ENCODE assay signal across 24 mouse cellular contexts in the genomic region with DNA sequence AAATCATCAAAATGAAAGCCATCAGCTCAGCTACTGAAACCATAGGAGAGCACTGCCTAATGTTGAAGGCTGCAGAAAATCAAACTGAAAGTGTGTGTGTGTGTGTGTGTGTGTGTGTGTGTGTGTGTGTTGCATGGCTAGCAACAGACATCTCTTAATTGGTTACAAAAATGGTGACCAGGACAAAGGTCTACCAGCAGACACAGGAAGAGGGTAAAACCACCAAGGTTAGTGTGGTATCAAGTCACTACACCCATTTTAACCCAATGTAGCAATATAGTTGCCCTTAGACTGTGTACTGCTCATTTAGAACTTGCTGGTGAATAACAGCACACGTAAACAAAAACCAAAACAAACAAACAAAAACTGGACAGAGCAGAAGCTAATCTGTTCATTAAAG. TPM values are rescaled to one million over a fixed set of nuclear protein-coding genes. Genes with fewer than 3 reads are reported as not detected.
DNase-seq lines count a peak whose midpoint lies in the region; ATAC-seq lines count a peak whose summit lies in the region.
"Had no signal": no experiment of that assay in that cellular context is flagged by ENCODE, and none has a peak within 500 bp of the region (broad histone marks: within the 10 kb centered on the region; RNA-seq: fewer than 3 reads in every experiment).

No protein-coding gene starts in this region.

- no peaks in the 10 kb centered on the region for H3K36me3 ChIP-seq in megakaryocyte, embryonic 14.5 days (replicated peaks; ENCODE audit: low read length)
- H3K36me3 ChIP-seq: embryonic facial prominence, embryonic 12.5 days; embryonic facial prominence, embryonic 15.5 days; G1E; hindbrain, embryonic 12.5 days; hindbrain, embryonic 15.5 days had no signal

- peaks cover 9% of the 10 kb centered on the region; the same call in 1 of the 2 replicates for H3K4me1 ChIP-seq in megakaryocyte, embryonic 14.5 days
- H3K4me1 ChIP-seq: embryonic facial prominence, embryonic 12.5 days; embryonic facial prominence, embryonic 15.5 days; hindbrain, embryonic 12.5 days; hindbrain, embryonic 15.5 days had no signal

- peak; percentile 8 for DNase-seq in CD4-positive, CD25-positive, alpha-beta regulatory T cell, adult 2 months (ENCODE audit: low read depth, low spot score)
- peak; percentile 39 to 74 for DNase-seq in natural killer cell, adult 2 months (ENCODE audit: low spot score in 2 of 2)
- no peak for DNase-seq in ovary, postnatal 36 days (ENCODE audit: low spot score)
- DNase-seq in left cerebral cortex, postnatal 25 days (ENCODE audit: low spot score in 2 of 2) = no peak
- DNase-seq in embryo, embryonic 10 days (ENCODE audit: low spot score) = no peak
- DNase-seq: adrenal gland, adult 2 months; adrenal gland, postnatal 14 days; cerebellum, adult 11 months; cerebellum, adult 2 months; cerebellum, adult 9-11 months; cerebellum, postnatal 25 days; forebrain, postnatal 0 days; gastrocnemius, postnatal 25 days; heart, adult 2 months had no signal

- H3K9me3 ChIP-seq in megakaryocyte, embryonic 14.5 days = no peaks in the 10 kb centered on the region
- H3K9me3 ChIP-seq: embryonic facial prominence, embryonic 12.5 days; embryonic facial prominence, embryonic 15.5 days; G1E; hindbrain, embryonic 12.5 days; hindbrain, embryonic 15.5 days had no signal

- H3K4me3 ChIP-seq in megakaryocyte, embryonic 14.5 days (replicated peaks) = peak overlapping the region; percentile 14
- H3K4me3 ChIP-seq: embryonic facial prominence, embryonic 12.5 days; embryonic facial prominence, embryonic 15.5 days; heart, adult 2 months; hindbrain, embryonic 12.5 days; hindbrain, embryonic 15.5 days had no signal

- intact Hi-C loops in left cerebral cortex, postnatal 25 days (cut with DNase I) = no loop called here

- H3K27me3 ChIP-seq in megakaryocyte, embryonic 14.5 days (replicated peaks) = no peaks in the 10 kb centered on the region
- H3K27me3 ChIP-seq: CH12.LX; embryonic facial prominence, embryonic 12.5 days; embryonic facial prominence, embryonic 15.5 days; hindbrain, embryonic 12.5 days; hindbrain, embryonic 15.5 days; Patski had no signal

- ATAC-seq in common myeloid progenitor, adult 5-6 weeks (replicated peaks; ENCODE audit: low read depth, poor library complexity, severe bottlenecking) = peak; percentile 86
- ATAC-seq: forebrain, embryonic 14.5 days; forebrain, postnatal 0 days; Patski had no signal

RNA-seq across cellular contexts. Expression of gene Nrip1, which starts 48.9 kb away (rescaled TPM):
- total RNA-seq in common myeloid progenitor, adult 5-6 weeks (2017) = 46.7 and 48.3 TPM in 2 replicates
- polyA plus RNA-seq in megakaryocyte, embryonic 14.5 days (2012; ENCODE audit: insufficient read depth, low replicate concordance) = 0.60 and 3.0 TPM in 2 replicates
- total RNA-seq in left cerebral cortex, postnatal 25 days (2021) = 10 to 100 TPM; 49.7 to 60.8 TPM
- total RNA-seq: CH12.LX had no signal

Comparison
In these comparisons a context has a peak if more than half of its experiments do, and no peak if none do; other contexts are left out.
1. DNase-seq: peak in CD4-positive, CD25-positive, alpha-beta regulatory T cell, adult 2 months (single experiment) and natural killer cell, adult 2 months (2 of 2); none in ovary, postnatal 36 days (single experiment), left cerebral cortex, postnatal 25 days (0 of 2) and embryo, embryonic 10 days (single experiment).